Mouse (Mus musculus): Measurements from ENCODE around the gene Srrm2.
"Not testable (repeated sequence)": the region's sequence is repeated elsewhere in the genome, so short reads cannot be mapped to it uniquely, and the experiment has no call there.

Gene Srrm2

DNA sequence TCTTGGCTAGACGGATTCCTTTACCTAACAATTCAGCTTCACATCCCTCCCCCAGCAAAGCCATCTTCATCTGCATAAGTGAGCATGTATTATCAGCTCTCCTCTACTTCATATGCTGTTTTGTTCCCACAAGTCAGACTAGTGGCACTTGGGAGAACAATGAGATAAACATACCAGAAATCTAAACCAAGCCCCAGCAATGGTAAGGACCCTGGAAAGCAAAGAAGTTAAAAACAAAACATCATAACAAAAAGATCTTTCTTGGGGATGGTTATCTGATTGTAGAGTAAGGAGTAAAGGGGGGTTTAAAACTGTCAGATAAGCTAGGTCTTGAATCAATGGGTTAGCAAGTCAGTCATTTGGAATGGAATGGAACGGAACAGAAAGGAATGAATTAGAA lies 19.8 kb upstream of the Srrm2 start:
- peak; percentile 9 for DNase-seq (ENCODE audit: low spot score)

DNA sequence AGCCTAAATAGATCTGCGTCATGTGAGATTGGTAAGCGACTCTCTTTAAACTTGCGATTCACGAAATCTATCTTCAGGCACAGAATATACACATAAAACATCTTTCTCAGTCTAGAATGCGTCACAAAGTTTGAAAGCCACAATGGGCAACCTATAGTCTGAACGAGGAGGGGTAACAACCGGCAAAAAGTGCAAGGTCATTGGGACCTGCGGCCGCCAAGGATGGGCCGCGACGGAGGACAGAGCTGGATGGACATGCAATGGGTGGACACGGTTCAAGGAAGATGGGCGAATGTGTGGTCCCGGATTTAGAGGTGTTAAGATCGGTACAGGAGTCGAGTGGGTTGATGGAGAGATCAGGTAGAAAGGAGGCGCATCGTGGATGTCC lies 19.4 kb upstream of the Srrm2 start:
- DNase-seq (ENCODE audit: low spot score): no peak

DNA sequence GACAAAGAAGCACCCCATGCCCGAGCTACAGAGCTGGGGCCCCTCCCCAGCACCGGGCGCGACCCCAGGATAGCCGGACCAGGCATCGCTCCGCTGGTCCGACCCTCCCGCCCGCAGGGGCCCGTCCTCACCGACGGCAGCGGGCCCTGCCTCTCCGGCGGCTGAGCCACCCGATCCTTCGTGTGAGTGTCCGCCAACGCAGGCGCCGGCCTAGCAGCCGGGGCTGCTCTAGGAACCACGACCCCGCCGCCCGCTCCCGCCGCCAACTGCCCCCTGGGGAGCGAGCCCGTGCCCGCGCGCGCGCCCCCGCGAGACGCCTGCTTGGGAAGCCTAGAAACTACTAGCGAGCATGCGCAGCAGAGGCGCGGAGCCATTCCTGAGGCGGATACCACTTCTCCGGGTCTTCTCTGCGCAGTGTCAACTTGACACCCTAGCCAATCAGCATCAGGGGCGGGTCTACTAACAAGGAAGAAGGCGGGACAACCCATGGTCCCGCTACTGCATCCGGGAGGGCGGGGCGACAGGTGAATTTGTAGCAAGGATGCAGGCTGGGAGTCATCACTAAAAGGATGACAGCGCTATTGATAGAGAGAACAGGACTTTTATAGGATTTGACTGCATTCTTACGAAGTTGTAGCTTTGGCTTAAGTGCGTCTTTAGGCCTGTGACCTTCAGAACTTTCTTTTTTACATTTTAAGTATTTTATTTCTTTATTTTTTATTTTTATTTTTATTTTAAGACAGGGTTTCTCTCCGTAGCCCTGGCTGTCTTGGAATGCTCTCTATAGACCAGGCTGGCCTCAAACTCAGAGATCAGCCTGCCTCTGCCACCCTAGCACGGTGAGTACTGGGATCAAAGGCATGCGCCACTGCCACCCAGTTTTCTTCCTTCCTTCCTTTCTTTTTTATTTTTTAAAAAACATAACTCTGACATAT lies 18.8 kb upstream of the Srrm2 start, which contains the start of gene Flywch1:
Gene Flywch1, minus strand, starts transcription at position 319 of the 935 bp plus-strand sequence.
- DNase-seq (ENCODE audit: low spot score): peak; percentile 98

DNA sequence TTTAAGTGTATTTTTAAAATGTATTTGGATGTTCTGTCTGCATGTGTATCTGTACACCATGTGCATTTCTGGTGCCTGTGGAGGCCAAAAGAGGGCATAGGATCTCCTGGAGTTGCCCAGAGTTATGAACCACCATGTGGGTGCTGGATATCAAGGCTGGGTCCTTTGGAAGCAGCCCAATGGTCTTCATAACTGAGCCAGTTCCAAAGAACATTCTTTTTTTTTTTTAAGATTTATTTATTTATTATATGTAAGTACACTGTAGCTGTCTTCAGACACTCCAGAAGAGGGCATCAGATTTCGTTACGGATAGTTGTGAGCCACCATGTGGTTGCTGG lies 18.1 kb upstream of the Srrm2 start:
- DNase-seq (ENCODE audit: low spot score): not testable (repeated sequence)

DNA sequence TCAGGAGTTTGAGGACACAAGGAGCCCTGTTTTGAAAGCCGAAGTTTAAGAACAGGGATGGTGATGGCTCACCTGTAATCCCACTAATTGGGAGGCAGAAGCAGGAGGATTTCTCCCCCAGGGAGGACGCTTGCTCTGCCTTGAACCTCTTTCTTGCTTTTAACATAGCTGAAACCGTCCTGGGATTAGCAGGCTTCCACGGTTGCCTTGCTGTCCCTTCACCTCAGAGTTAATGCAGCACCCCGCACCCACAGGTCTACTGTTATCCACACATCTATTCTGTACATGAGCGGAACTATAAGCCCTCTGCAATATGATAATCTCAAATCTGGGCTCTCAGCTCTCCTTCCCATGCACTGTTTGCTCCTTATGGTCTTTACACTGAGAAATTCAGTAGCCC lies 16.7 kb upstream of the Srrm2 start:
- DNase-seq (ENCODE audit: low spot score): no peak

DNA sequence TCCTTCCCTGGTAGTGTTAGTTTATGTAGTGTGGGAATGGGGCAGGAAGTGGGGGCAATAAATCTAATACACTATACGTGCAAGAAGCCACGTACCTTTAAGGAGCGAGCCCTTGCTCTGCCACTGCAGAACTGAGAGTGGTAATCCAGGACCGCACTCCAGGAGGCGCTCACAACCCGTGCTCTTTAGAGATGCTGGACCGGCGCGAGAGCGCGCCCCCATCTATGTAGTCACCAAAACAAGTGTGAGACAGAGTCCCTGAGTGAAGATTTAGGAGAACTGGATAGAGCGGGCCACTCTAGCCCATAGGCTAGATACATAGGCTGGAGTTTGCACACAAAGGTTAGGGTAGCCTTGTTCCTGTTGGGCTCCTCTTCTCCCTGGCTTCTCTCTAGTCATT lies 16.2 kb upstream of the Srrm2 start:
- peak; percentile 85 for DNase-seq (ENCODE audit: low spot score)

DNA sequence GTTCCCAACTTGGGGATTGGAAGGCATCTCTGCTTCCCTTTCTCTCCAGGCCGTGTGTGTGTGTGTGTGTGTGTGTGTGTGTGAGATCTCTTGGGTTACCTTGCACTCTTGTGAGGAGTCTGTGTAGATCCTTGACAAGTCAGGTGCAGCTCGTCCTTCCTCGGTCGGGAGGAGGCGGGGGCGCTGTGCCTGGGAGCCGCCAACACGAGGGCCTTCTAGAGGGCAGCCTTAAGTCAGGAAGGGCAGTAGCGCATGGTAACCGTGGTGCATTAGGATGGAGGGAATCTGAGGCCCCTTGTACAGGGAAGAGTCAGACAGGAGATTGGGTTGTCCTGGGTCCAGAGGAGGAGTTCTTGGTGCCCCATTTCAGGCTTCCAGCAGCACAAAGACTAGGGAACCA lies 14.1 kb upstream of the Srrm2 start:
- DNase-seq (ENCODE audit: low spot score): no peak

DNA sequence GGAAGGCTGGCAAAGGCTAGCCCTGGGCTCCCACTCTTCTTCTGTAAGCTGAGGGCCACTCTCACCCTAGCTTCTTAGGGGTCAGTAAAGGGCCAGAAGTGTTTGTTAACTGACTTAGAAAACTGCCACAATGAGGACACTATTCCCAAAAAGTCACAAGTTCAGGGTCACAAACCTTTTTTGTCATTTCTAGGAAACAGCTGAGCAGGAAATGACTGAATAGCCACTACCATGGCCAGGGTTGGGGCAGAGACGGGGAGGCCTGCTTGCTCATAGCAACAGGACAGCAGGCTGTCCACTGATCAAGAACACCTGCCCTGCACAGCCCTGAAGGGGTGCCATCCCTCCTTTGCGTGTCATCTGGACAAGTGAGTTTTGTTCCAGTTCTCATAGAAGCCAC lies 13.2 kb upstream of the Srrm2 start:
- DNase-seq (ENCODE audit: low spot score): no peak

DNA sequence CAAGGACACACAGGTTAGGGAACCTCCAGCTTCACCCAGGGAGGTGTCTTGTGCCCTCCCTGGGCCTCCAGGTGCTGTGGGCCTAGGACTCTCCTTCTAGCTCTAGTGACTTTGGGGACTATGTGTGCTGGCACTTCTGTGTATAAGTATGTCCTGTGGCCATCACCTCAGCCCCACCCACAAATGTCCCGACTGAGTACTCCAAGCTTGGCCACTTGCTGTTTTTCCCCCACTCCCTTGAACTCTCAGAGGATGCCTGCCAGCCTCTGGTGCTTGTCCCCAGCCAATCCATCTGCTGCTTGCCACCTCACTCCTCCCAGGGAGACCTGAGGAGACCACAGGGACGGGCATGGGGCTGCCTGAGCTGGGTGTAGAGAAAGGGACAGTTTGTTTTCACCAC lies 11.9 kb upstream of the Srrm2 start:
- DNase-seq (ENCODE audit: low spot score): no peak

DNA sequence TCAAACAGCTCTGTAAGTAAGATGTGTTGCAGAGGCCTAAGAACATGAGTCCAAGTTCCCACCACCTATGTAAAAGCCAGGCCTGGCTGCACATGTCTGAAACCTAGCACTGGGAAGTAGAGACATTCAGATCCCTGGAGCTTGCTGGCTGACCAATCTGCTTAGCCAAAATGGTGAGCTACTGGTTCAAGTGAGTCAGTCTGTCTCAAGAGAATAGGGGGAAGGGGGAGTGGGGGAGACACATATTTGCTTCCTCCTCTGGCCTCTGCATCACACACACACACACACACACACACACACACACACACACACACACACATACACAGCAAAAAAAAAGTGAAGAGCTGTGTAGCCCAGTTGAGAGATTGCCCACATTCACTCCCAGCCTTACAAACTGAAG lies 7.0 kb upstream of the Srrm2 start:
- no peak for DNase-seq (ENCODE audit: low spot score)

DNA sequence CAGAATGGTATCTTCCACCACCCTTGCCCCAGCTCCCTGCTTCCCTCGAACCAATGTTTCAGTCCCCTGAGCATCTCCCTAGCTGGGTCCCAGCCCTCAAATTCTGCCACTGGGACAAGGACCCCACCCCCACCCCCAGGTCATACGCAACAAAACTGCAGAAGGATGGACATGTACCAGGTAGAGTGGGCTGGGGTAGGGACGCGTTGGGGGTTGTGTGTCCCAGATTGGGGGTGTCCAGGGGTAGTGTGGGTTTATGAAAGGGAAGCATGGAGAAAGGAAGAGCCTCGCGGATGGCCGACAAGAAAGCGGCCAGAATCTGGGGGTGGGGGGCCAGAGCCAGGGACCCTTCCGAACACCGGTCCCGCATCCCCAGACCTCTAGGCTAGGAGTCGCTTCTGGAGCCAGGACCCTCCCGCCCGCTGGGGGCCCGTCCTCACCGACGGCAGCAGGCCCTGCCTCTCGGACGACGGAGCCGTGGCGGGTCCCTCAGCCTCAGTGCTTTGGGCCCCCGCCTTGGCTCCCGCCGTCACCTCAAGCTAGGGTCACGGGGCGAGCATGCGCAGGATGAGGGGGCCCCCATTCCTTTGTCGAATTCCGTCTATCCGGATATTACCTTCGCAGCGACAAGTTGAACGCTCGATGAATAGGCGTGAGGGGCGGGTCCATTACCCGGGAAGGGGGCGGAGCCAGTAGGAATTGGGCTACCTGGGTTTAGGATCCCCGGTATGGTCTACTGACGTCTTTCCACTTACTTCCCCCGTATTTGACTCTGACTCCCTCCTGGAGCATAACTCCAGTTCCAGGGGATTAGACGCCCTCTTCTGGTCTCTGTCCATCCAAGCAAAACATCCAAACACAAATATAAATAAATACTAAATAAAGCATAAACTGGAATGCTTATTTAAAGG lies 4.5 kb upstream of the Srrm2 start, which contains the start of gene Flywch2:
Gene Flywch2, minus strand, starts transcription at position 521 of the 911 bp plus-strand sequence.
- peak; percentile 89 for DNase-seq (ENCODE audit: low spot score)

DNA sequence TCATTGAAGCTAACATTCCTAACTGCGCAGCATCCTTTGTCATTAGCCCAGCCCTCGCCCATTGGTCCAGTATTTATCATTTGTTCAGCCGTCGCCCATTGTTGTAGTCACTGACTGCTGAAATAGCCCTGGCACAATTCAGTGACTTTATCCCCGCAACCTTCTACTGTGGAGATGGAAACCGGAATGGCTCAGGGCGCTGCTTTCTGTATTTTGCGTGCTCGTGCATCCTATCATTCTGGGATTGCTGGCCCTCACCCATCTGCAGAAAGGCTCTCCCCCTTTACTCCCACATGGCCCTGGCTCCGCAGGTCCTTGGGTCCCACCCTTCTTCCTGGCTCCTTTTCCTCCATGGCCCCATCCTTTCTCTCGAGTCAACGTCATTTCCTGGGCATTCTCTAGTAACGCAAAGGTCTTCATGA lies 3.8 kb upstream of the Srrm2 start:
- DNase-seq (ENCODE audit: low spot score): peak; percentile 59

DNA sequence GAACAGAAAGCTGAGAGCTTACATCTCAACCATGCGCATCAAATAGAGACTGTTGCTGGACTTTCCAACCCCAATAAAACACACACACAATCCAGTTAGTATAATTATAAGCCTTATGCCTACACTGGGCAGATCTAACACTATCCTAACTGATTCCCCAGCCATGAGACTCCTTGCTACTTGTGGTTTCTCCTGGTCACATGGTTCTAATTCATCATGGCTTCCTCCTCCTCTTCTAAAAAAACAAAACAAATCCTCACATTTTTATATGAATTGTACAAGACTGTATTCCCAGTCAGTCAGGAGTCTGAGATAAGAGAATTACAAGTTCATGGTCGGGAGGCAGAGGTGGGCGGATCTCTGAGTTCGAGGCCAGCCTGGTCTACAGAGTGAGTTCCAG lies 1.4 kb upstream of the Srrm2 start:
- no peak for DNase-seq (ENCODE audit: low spot score)

DNA sequence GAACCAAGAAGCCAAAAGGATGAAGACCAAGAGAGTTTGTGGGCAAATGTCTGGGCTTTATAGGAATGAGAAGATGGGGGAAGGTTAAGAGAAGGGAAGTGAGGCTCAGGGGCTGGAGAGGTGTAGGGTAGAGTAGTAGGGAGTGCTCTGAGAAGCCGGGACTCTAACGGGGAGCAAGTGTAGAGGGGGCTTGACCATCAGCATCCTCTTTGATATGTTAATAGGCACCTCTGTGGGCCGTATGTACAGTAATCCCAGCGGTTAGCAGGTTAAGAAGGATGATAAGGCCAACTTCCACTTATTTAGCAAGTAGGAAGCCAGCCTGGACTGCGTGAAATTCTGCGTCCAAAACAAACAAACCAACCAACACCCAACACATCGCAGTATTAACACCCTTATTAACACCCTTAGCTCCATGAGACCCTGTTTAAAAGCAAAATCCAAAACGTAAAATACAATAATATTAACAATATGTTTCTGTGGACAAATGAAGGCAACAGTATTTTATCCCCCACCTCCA lies 523 bp upstream of the Srrm2 start:
- DNase-seq (ENCODE audit: low spot score): no peak

DNA sequence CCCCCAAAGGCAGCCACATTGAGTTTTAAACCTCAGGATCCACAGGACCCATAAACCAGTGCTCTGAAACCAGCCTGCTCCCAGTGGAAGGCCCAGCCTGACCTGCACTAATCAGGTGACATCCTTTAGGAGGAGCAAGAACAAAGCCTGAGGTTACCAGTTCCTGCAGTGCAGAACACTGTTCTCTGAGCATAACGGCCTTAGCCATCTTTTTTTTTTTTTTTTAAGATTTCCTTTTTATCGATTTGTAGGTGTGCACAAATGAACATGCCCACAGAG lies 686 bp downstream of the Srrm2 start:
- no peak for DNase-seq (ENCODE audit: low spot score)

DNA sequence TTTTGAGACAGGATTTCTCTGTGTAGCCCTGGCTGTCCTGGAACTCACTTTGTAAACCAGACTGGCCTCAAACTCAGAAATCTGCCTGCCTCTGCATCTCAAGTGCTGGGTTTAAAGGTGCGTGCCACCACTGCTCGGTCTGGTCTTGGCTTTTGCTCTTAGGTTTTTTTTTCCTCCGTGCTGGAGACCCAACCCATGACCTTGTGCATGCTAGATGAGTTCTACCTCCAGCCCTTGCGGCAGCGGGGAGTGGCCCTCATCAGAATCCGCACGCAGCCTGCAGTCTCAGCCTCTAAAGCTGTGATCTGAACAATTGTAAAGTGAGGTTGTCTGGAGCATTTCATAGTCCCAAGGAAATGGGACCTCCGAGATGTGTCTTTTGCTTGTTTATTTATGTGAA lies 5.0 kb downstream of the Srrm2 start:
- no peak for DNase-seq (ENCODE audit: low spot score)

DNA sequence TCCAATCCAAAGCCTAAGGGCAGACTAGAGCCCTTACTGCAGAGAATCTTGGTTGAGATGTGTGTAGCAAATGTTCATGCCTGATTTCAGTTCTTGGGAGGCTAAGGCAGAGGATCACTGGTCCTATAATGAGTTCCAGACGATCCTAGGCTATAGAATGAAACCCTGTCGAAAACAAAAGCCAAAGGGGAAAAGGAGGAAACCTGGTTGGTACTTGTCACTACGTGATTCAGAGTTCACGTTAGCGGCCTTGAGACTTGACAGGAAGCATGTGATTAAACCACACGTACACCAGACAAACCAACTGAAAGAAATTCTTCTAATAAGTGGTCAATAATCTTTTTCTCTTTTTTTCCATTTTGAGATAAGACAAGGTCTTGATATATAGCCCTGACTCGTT lies 7.0 kb downstream of the Srrm2 start:
- DNase-seq (ENCODE audit: low spot score): no peak

DNA sequence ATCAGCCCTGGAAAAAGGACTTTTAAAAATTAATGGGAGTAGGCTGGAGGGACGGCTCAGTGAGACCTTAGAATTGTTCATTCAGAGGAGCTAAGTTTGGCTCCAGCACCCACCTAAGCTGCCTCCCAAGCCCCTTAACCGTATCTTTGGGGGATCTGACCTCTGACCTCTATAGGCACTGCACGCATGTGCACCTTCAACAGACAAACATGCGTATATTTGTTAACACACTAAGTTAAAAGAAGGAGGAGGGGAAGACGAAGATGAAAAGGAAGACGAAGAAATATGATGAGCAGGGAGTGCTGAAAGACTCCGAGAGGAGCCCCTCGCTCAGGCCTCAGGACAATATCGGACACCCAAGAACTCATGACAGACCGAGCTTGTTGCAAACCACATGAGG lies 11.3 kb downstream of the Srrm2 start:
- DNase-seq (ENCODE audit: low spot score): no peak

DNA sequence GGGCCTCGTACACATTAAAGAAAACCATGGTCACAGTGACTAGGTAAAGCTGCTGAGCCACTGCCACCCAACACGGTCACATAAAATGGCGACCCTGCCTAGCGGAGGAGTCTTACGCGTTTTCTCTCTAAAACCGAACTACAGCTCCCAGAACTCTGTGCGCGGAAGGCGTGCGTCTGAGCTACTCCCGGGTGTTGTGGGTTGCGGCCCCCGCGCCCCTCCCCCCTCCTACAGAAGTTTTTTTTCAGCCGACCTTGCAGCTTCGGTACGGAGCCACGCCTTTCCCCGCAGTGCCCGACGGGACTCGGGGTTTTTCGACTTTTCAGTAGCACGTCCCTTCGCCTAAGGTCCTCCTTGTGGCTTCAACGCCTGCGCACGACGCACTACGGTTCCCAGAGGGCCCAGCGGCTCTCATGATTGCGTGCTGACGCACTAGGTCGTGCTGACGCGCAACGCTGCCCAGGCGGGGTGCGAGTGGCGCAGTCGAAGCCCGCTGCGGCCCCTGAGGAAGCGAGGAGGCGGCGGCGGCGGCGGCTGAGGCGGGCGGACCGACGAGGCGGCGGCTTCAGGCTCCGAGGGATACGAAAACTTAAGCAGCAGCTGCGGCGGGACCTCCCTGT lies 12.5 kb downstream of the Srrm2 start:
- DNase-seq (ENCODE audit: low spot score): peak; percentile 99

DNA sequence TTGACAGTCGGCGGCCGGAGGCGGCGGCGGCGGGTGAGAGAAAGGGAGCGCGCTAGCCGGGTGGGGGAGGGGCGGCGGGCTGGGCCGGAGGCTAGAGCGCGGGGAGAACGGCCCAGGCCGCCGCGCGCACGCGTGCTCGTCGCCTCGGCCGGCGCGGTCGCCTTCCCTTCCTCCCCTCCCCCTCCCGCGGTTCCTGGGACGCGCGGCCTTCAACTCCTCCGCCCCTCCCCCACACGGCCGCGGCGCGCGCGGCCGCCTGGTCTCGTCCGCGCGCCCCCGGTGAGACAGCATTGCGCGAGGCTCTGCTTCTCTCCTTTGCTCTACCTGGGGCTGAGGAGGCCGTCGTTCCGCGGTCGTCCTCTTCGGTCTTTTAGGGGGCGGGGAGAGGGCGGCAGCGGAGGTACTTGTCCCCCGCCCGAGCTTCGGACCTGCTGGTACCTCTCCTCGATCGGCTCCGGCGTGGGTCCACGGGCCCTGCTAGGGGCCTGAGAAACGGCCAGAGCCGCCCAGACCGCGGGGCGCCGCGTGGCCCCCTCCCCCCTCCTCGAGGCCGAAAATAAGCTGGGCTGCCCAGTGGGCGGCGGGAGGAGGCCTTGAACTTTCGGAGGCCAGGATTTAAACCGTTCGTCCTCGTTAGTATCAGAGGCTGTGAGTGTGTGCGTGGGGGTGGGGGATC lies 13.2 kb downstream of the Srrm2 start:
- peak; percentile 88 for DNase-seq (ENCODE audit: low spot score)

DNA sequence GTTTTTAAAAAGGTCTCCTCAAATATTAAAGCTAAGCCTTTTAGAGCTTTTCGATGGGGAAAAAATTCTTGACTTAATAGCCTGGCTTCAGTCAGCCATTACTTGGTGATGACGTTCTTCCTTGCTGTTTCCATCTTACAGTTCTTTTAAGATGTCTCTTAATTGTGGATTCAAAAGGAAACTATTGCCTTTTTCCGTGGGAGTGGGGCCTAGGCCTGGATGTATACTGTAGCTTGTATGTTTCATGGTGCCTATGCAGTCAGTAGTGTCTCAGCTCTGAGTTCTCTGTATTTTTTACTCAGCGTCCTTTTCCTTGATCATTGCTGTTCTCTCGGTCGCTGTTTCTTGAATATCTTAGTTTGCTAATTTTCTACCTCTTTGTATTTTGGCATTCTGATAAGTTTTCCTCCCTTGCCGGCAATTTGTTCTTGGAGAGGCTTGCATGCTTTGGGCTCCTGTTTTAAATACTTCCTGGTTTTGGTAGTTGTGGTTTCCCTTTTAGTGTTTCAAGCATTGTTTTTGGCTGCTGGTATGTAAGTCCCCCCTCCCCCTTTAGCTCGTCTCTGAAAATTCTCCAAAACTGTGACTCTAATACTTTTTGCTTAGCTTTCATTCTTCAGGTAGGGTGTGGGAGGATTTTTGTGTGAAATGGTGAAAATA lies 14.2 kb downstream of the Srrm2 start:
- DNase-seq (ENCODE audit: low spot score): no peak

All from retina, embryonic 14.5 days (tissue).